9 mouse cellular contexts compared by ENCODE assay signal in the genomic region with DNA sequence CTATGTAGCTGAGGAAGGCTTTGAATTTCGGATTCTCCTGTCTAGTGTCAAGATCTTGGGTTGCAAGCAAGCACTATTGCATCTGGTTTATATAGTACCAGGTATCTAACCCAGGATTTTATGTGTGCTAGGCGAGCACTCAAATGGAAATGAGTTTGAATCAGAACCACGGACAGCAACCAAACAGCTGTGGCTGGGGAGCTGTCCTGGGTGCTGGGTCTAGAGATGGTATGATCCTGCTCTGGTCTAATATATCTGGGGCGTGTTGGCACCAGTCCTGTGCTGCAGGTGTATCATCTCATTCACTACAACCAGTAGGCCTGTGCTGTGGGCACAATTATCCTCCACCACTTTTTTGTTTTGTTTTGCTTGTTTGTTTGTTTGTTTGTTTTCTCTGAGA.
DNase-seq lines count a peak whose midpoint lies in the region; ATAC-seq and TF ChIP-seq lines count a peak whose summit lies in the region.
"Had no signal": no experiment of that assay in that cellular context is flagged by ENCODE, and none has a peak within 500 bp of the region (broad histone marks: within the 10 kb centered on the region; RNA-seq: fewer than 3 reads in every experiment).

No protein-coding gene starts in this region.

- H3K27ac ChIP-seq in heart, embryonic 11.5 days (ENCODE audit: low read depth, low read length): no peak overlapping the region
- H3K27ac ChIP-seq in liver, postnatal 0 days (ENCODE audit: low read depth): no peak overlapping the region
- H3K27ac ChIP-seq: liver, embryonic 14.5 days had no signal

- H3K4me2 ChIP-seq in heart, embryonic 11.5 days: no peak overlapping the region
- no peak overlapping the region for H3K4me2 ChIP-seq in liver, postnatal 0 days (ENCODE audit: low read depth, low read length)

- peaks cover 4% of the 10 kb centered on the region; the same call in 1 of the 2 replicates for H3K27me3 ChIP-seq in heart, embryonic 11.5 days (ENCODE audit: control insufficient read depth, insufficient read depth, low read length)
- no peaks in the 10 kb centered on the region for H3K27me3 ChIP-seq in liver, postnatal 0 days (ENCODE audit: insufficient read depth, low read length)

- no peak overlapping the region for H3K9ac ChIP-seq in heart, embryonic 11.5 days (ENCODE audit: low read depth, low read length)
- no peak overlapping the region for H3K9ac ChIP-seq in liver, postnatal 0 days (replicated peaks)
- H3K9ac ChIP-seq: liver, embryonic 14.5 days had no signal

- ATAC-seq in heart, embryonic 11.5 days (replicated peaks; ENCODE audit: insufficient number of reproducible peaks, low FRiP score, low TSS enrichment): no peak
- no peak for ATAC-seq in liver, postnatal 0 days

- H3K4me3 ChIP-seq in heart, embryonic 11.5 days (ENCODE audit: low read depth, low read length): no peak overlapping the region
- no peak overlapping the region for H3K4me3 ChIP-seq in liver, postnatal 0 days (ENCODE audit: low read depth, low read length)

- TF ChIP-seq CTCF in liver, postnatal 0 days (IDR thresholded peaks at IDR 0.05; ENCODE audit: low read depth): no peak

- peak; percentile 54 to 72 for DNase-seq in heart, postnatal 14 days
- peak; percentile 40 for DNase-seq in ES-CJ7 (ENCODE audit: low read depth, low spot score)
- peak; percentile 54 for DNase-seq in embryo, embryonic 11.5 days (ENCODE audit: low read depth, low spot score)
- peak; percentile 63 for DNase-seq in liver, postnatal 0 days
- peak; percentile 46 for DNase-seq in yolk sac, embryonic 10.5 days (ENCODE audit: low spot score)
- DNase-seq in cerebellum, postnatal 10 days: no peak
- no peak for DNase-seq in layer of hippocampus, adult 9-10 months (ENCODE audit: low spot score)

- TF ChIP-seq EP300 in liver, postnatal 0 days (IDR thresholded peaks at IDR 0.05; ENCODE audit: low read depth): no peak

- intact Hi-C loops in heart, postnatal 14 days (cut with DNase I): no loop called here

- no peaks in the 10 kb centered on the region for H3K36me3 ChIP-seq in heart, embryonic 11.5 days (ENCODE audit: control insufficient read depth, insufficient read depth, low read length)
- H3K36me3 ChIP-seq in liver, postnatal 0 days (replicated peaks; ENCODE audit: insufficient read depth, low read length): no peaks in the 10 kb centered on the region

- H3K4me1 ChIP-seq in heart, embryonic 11.5 days (ENCODE audit: control insufficient read depth, insufficient read depth, low read length): no peaks in the 10 kb centered on the region
- H3K4me1 ChIP-seq in liver, postnatal 0 days (ENCODE audit: insufficient read depth): no peaks in the 10 kb centered on the region

- WGBS in heart, embryonic 11.5 days (ENCODE audit: insufficient replicate concordance): 19% methylated on average over 4 of the region's 4 CpGs
- WGBS in liver, postnatal 0 days (ENCODE audit: insufficient replicate concordance): 17% methylated on average over 4 of the region's 4 CpGs

- H3K9me3 ChIP-seq in heart, embryonic 11.5 days (replicated peaks; ENCODE audit: control insufficient read depth, low read length): no peaks in the 10 kb centered on the region
- no peaks in the 10 kb centered on the region for H3K9me3 ChIP-seq in liver, postnatal 0 days (ENCODE audit: low read length)

Comparison
In these comparisons a context has a peak if more than half of its experiments do, and no peak if none do; other contexts are left out.
1. DNase-seq: peak in heart, postnatal 14 days (2 of 2), ES-CJ7 (single experiment), embryo, embryonic 11.5 days (single experiment), liver, postnatal 0 days (single experiment) and yolk sac, embryonic 10.5 days (single experiment); none in cerebellum, postnatal 10 days (0 of 2) and layer of hippocampus, adult 9-10 months (single experiment).